Mouse (Mus musculus): ENCODE results near the gene Sgip1.

Sgip1 gene

GRCm38 (mm10) chr4:102741287-102741686 is at the start of gene Sgip1:
Gene Sgip1, plus strand, starts transcription at chr4:102741297.
- no peak for DNase-seq (ENCODE audit: low read depth, low spot score)

- DNase-seq (ENCODE audit: low read depth, low spot score), result no peak
These were observed 49.7 kb upstream of the Sgip1 start for GRCm38 (mm10) chr4:102691402-102691801.

- DNase-seq (ENCODE audit: low read depth, low spot score), result no peak
These were observed 43.1 kb upstream of the Sgip1 start for GRCm38 (mm10) chr4:102697966-102698365.

- DNase-seq (ENCODE audit: low read depth, low spot score), result no peak
These were observed 29.4 kb upstream of the Sgip1 start for GRCm38 (mm10) chr4:102711731-102712130.

GRCm38 (mm10) chr4:102715532-102715931 is 25.6 kb upstream of the Sgip1 start:
- DNase-seq (ENCODE audit: low read depth, low spot score), result no peak

GRCm38 (mm10) chr4:102717123-102717828 is 23.8 kb upstream of the Sgip1 start:
- no peak for DNase-seq (ENCODE audit: low read depth, low spot score)

- DNase-seq (ENCODE audit: low read depth, low spot score), result no peak
These were observed 21.6 kb upstream of the Sgip1 start for GRCm38 (mm10) chr4:102719535-102719934.

- DNase-seq (ENCODE audit: low read depth, low spot score), result no peak
These were observed 21.1 kb upstream of the Sgip1 start for GRCm38 (mm10) chr4:102719951-102720350.

- DNase-seq (ENCODE audit: low read depth, low spot score), result no peak
These were observed 16.7 kb upstream of the Sgip1 start for GRCm38 (mm10) chr4:102724442-102724841.

GRCm38 (mm10) chr4:102730976-102731375 is 10.1 kb upstream of the Sgip1 start:
- no peak for DNase-seq (ENCODE audit: low read depth, low spot score)

- DNase-seq (ENCODE audit: low read depth, low spot score), result no peak
These were observed 7.0 kb upstream of the Sgip1 start for GRCm38 (mm10) chr4:102734022-102734657.

- DNase-seq (ENCODE audit: low read depth, low spot score), result no peak
These were observed 12.4 kb downstream of the Sgip1 start for GRCm38 (mm10) chr4:102753334-102754090.

- DNase-seq (ENCODE audit: low read depth, low spot score), result peak; percentile 86
These were observed 18.2 kb downstream of the Sgip1 start for GRCm38 (mm10) chr4:102759095-102759890.

- DNase-seq (ENCODE audit: low read depth, low spot score), result peak; percentile 93
These were observed 19.1 kb downstream of the Sgip1 start for GRCm38 (mm10) chr4:102760042-102760821.

GRCm38 (mm10) chr4:102762075-102762474 is 21.0 kb downstream of the Sgip1 start:
- no peak for DNase-seq (ENCODE audit: low read depth, low spot score)

GRCm38 (mm10) chr4:102769070-102769469 is 28.0 kb downstream of the Sgip1 start:
- DNase-seq (ENCODE audit: low read depth, low spot score), result no peak

- no peak for DNase-seq (ENCODE audit: low read depth, low spot score)
These were observed 28.8 kb downstream of the Sgip1 start for GRCm38 (mm10) chr4:102769936-102770335.

GRCm38 (mm10) chr4:102771598-102772357 is 30.7 kb downstream of the Sgip1 start:
- no peak for DNase-seq (ENCODE audit: low read depth, low spot score)

- no peak for DNase-seq (ENCODE audit: low read depth, low spot score)
These were observed 32.1 kb downstream of the Sgip1 start for GRCm38 (mm10) chr4:102773225-102773624.

GRCm38 (mm10) chr4:102773841-102774240 is 32.7 kb downstream of the Sgip1 start:
- DNase-seq (ENCODE audit: low read depth, low spot score), result no peak

All from brain, embryonic 18.5 days (tissue).